Mouse (Mus musculus): ENCODE data around the gene Oma1. TPM values are rescaled to one million over a fixed set of nuclear protein-coding genes. Genes with fewer than 3 reads are reported as not detected.
A peak's percentile ranks its signal among the peaks of the same experiment; 100 is the strongest.

The Oma1 gene
- polyA plus RNA-seq (2015; fragmentation: Nextera tagmentation; extraction: Ambion mirVana) = 20.8 and 25.4 TPM in 2 replicates

- under 1% methylated on average over 61 of the region's 61 CpGs for WGBS
- Histone ChIP-seq H3K9me3 (replicated peaks) (no peaks in the 10 kb centered on the region), H3K27ac (peak within 1 kb of the TSS; percentile 99), H3K36me3 (no peaks in the 10 kb centered on the region), H3K4me2 (peak within 1 kb of the TSS; percentile 73), H3K27me3 (no peaks in the 10 kb centered on the region), H3K4me3 (peak within 1 kb of the TSS; percentile 84), H3K9ac (peak within 1 kb of the TSS; percentile 87), H3K4me1 (replicated peaks) (peaks cover 11% of the 10 kb centered on the region)
- ATAC-seq (replicated peaks; ENCODE audit: insufficient number of reproducible peaks, insufficient read depth, low FRiP score, low read depth) = peak; percentile 99
Observed at GRCm38 (mm10) chr4:103313587-103314525, at the start of gene Oma1. Oma1 (plus strand) TSS chr4:103313812.

DNA sequence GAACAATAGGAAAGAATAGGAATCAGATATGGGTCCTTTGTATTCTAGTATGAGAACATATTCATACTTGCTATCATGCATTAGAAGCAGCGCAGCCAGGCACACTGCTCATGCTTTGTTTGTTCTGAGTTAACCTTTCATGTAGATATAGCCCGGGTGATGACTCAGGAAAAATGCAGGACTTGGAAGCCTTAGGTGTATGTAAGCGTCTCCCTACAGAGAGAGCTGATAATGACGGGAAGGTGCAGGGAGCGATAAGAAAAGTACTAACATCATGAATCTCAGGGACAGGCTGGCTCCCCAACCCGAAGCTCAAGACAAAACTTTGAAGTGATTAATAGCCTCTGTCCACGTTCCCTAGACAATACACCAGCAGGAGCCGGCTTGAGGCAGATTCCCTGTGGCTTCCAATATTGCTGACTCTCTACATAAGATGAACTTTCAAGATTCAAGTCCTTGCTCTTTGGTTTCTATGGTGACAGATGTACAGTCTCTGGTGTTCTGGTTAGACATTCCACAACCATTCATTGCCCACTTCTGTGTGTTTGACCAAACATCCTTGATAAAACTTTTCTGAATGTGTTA, 49.7 kb upstream of the Oma1 start:
- Histone ChIP-seq H3K4me1 (replicated peaks) (no peaks in the 10 kb centered on the region), H3K27me3 (no peaks in the 10 kb centered on the region), H3K4me2 (no peak overlapping the region), H3K9me3 (replicated peaks) (no peaks in the 10 kb centered on the region), H3K36me3 (no peaks in the 10 kb centered on the region), H3K9ac (no peak overlapping the region), H3K4me3 (no peak overlapping the region), H3K27ac (no peak overlapping the region)
- 31% methylated on average over 8 of the region's 8 CpGs for whole genome bisulfite sequencing
- no peak for ATAC-seq (replicated peaks; ENCODE audit: insufficient number of reproducible peaks, insufficient read depth, low FRiP score, low read depth)

GRCm38 (mm10) chr4:103265166-103265565, 48.4 kb upstream of the Oma1 start:
- Histone ChIP-seq H3K36me3 (no peaks in the 10 kb centered on the region), H3K9me3 (replicated peaks) (no peaks in the 10 kb centered on the region), H3K4me3 (no peak overlapping the region), H3K9ac (no peak overlapping the region), H3K4me1 (replicated peaks) (no peaks in the 10 kb centered on the region), H3K27me3 (no peaks in the 10 kb centered on the region), H3K27ac (no peak overlapping the region), H3K4me2 (no peak overlapping the region)
- WGBS = 45% methylated on average over 2 of the region's 2 CpGs
- ATAC-seq (replicated peaks; ENCODE audit: insufficient number of reproducible peaks, insufficient read depth, low FRiP score, low read depth) = no peak

GRCm38 (mm10) chr4:103269336-103269735, 44.3 kb upstream of the Oma1 start:
- no peak overlapping the region for H3K4me2 ChIP-seq
- no peak for ATAC-seq (replicated peaks; ENCODE audit: insufficient number of reproducible peaks, insufficient read depth, low FRiP score, low read depth)
- 73% methylated on average over 4 of the region's 4 CpGs for WGBS
- no peaks in the 10 kb centered on the region for H3K4me1 ChIP-seq (replicated peaks)
- no peaks in the 10 kb centered on the region for H3K9me3 ChIP-seq (replicated peaks)
- H3K9ac ChIP-seq = no peak overlapping the region
- no peak overlapping the region for H3K27ac ChIP-seq
- H3K27me3 ChIP-seq = no peaks in the 10 kb centered on the region
- H3K4me3 ChIP-seq = no peak overlapping the region
- H3K36me3 ChIP-seq = no peaks in the 10 kb centered on the region

DNA sequence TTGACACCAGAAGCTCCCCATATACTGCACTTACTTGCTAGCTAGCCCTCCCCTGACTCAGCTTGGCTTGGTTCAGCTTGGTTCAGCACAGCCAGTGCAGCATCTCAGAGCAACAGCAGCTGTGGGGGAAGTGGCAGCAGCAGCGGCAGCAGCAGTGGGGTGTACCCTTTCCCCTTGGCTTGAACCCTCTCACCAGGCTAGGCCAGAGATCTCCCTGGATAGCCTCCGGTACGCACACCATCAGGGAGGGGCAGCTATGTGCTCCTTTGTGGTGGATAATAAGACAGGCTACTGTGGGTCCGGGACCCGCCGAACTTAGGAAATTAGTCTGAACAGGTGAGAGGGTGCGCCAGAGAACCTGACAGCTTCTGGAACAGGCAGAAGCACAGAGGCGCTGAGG, 40.6 kb upstream of the Oma1 start:
- no peaks in the 10 kb centered on the region for H3K9me3 ChIP-seq (replicated peaks)
- H3K36me3 ChIP-seq = no peaks in the 10 kb centered on the region
- no peak for ATAC-seq (replicated peaks; ENCODE audit: insufficient number of reproducible peaks, insufficient read depth, low FRiP score, low read depth)
- H3K4me2 ChIP-seq = peak overlapping the region; percentile 25; the same call in 1 of the 2 replicates
- no peak overlapping the region for H3K27ac ChIP-seq
- H3K4me3 ChIP-seq = 0 out of 2 replicates have a peak overlapping the region, but pooled peaks have one; percentile 11
- no peaks in the 10 kb centered on the region for H3K27me3 ChIP-seq
- H3K9ac ChIP-seq = no peak overlapping the region
- WGBS = 58% methylated on average over 7 of the region's 8 CpGs
- no peaks in the 10 kb centered on the region for H3K4me1 ChIP-seq (replicated peaks)

DNA sequence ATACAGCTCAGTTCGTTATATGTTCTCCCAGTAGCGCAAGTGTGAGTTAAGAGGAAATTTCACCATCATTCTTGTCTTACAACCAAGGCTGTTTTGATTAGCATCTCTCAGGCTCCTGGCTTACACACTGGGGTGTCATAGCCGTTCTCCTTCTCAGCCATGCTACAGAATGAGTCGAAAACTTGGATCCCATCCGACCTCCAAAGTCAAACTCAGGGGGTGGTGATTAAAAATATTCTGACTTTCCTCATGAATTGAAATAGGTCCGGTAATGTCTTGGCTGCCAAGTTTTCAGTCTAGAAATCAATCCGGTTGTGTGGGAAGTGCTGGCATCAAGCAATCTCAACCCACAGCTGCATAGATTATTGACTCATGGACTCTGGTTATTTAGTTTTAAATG, 25.3 kb upstream of the Oma1 start:
- Histone ChIP-seq H3K27me3 (no peaks in the 10 kb centered on the region), H3K4me3 (no peak overlapping the region), H3K27ac (no peak overlapping the region), H3K36me3 (no peaks in the 10 kb centered on the region), H3K4me2 (no peak overlapping the region), H3K4me1 (replicated peaks) (no peaks in the 10 kb centered on the region), H3K9me3 (replicated peaks) (no peaks in the 10 kb centered on the region), H3K9ac (no peak overlapping the region)
- 78% methylated on average over 7 of the region's 7 CpGs for WGBS
- no peak for ATAC-seq (replicated peaks; ENCODE audit: insufficient number of reproducible peaks, insufficient read depth, low FRiP score, low read depth)

DNA sequence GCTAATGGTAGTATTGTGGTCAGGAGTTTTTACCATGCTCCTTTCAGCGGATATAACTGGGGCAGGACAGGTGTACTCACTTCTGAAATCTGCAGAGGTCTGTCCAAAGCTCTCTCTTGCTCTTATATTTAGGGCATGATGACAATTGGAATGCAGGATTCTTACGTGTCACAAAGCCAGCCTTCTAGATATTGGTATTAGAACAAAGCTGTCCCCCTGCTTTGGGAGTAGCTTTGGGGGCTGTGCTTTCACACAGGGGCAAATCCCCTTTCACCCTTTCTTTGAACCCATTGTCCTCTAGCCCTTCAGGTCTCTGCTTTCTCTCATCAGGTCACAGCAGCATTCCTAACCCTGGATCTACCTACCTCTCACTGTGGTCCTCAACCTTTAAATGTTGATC, 22.8 kb upstream of the Oma1 start, which contains the start of gene 4921539E11Rik:
Gene 4921539E11Rik (minus strand): TSS at position 101 of the 400 bp plus-strand sequence.
- 65% methylated on average over 2 of the region's 2 CpGs for WGBS
- Histone ChIP-seq H3K4me2 (no peak within 1 kb of the TSS), H3K9me3 (replicated peaks) (no peaks in the 10 kb centered on the region), H3K36me3 (no peaks in the 10 kb centered on the region), H3K4me1 (replicated peaks) (no peaks in the 10 kb centered on the region), H3K4me3 (no peak within 1 kb of the TSS), H3K27me3 (no peaks in the 10 kb centered on the region), H3K27ac (no peak within 1 kb of the TSS), H3K9ac (no peak within 1 kb of the TSS)
- no peak for ATAC-seq (replicated peaks; ENCODE audit: insufficient number of reproducible peaks, insufficient read depth, low FRiP score, low read depth)

- Histone ChIP-seq H3K9me3 (replicated peaks) (no peaks in the 10 kb centered on the region), H3K27me3 (no peaks in the 10 kb centered on the region), H3K27ac (no peak overlapping the region), H3K4me3 (no peak overlapping the region), H3K9ac (no peak overlapping the region), H3K36me3 (no peaks in the 10 kb centered on the region), H3K4me2 (no peak overlapping the region), H3K4me1 (replicated peaks) (no peaks in the 10 kb centered on the region)
- WGBS = 59% methylated on average over 10 of the region's 10 CpGs
- no peak for ATAC-seq (replicated peaks; ENCODE audit: insufficient number of reproducible peaks, insufficient read depth, low FRiP score, low read depth)
Observed at GRCm38 (mm10) chr4:103299342-103299741, 14.3 kb upstream of the Oma1 start.

GRCm38 (mm10) chr4:103303851-103304250, 9.8 kb upstream of the Oma1 start:
- H3K4me1 ChIP-seq (replicated peaks) = no peaks in the 10 kb centered on the region
- no peaks in the 10 kb centered on the region for H3K36me3 ChIP-seq
- ATAC-seq (replicated peaks; ENCODE audit: insufficient number of reproducible peaks, insufficient read depth, low FRiP score, low read depth) = no peak
- no peaks in the 10 kb centered on the region for H3K27me3 ChIP-seq
- H3K27ac ChIP-seq = no peak overlapping the region
- WGBS = 78% methylated on average over 1 of the region's 1 CpGs
- H3K9me3 ChIP-seq (replicated peaks) = no peaks in the 10 kb centered on the region
- no peak overlapping the region for H3K4me3 ChIP-seq
- no peak overlapping the region for H3K4me2 ChIP-seq
- H3K9ac ChIP-seq = no peak overlapping the region

GRCm38 (mm10) chr4:103314526-103314910, 906 bp downstream of the Oma1 start:
- peaks cover 11% of the 10 kb centered on the region for H3K4me1 ChIP-seq (replicated peaks)
- 0 out of 2 replicates have a peak overlapping the region, but pooled peaks have one; percentile 87 for H3K9ac ChIP-seq
- ATAC-seq (replicated peaks; ENCODE audit: insufficient number of reproducible peaks, insufficient read depth, low FRiP score, low read depth) = no peak
- H3K27me3 ChIP-seq = no peaks in the 10 kb centered on the region
- WGBS = 53% methylated on average over 3 of the region's 3 CpGs
- H3K9me3 ChIP-seq (replicated peaks) = no peaks in the 10 kb centered on the region
- peak overlapping the region; percentile 84 for H3K4me3 ChIP-seq
- peak overlapping the region; percentile 99 for H3K27ac ChIP-seq
- H3K4me2 ChIP-seq = peak overlapping the region; percentile 73
- no peaks in the 10 kb centered on the region for H3K36me3 ChIP-seq

GRCm38 (mm10) chr4:103315861-103316260, 2.2 kb downstream of the Oma1 start:
- H3K4me2 ChIP-seq = no peak overlapping the region
- no peak for ATAC-seq (replicated peaks; ENCODE audit: insufficient number of reproducible peaks, insufficient read depth, low FRiP score, low read depth)
- no peak overlapping the region for H3K9ac ChIP-seq
- peaks cover 11% of the 10 kb centered on the region for H3K4me1 ChIP-seq (replicated peaks)
- H3K27ac ChIP-seq = no peak overlapping the region
- H3K4me3 ChIP-seq = no peak overlapping the region
- 79% methylated on average over 4 of the region's 4 CpGs for WGBS
- H3K27me3 ChIP-seq = no peaks in the 10 kb centered on the region
- H3K36me3 ChIP-seq = 0 out of 2 replicates have a peak, but pooled peaks cover 4% of the 10 kb centered on the region
- no peaks in the 10 kb centered on the region for H3K9me3 ChIP-seq (replicated peaks)
